Mouse (Mus musculus) kidney, adult 2 months (tissue): ENCODE results near the gene Llgl2. TPM values are rescaled to one million over a fixed set of nuclear protein-coding genes. Genes with fewer than 3 reads are reported as not detected.

Experiments
- DNase-seq: peaks from one replicate; pipeline ENCODE4 v3.0.0; 2021
- H3K27ac ChIP-seq: fragments of 200-500 bp; 2 replicates; pipeline ENCODE4 v1.5.1; 2012; ENCODE audit warnings: low read depth, low read length, control low read depth, inconsistent platforms; ENCODE audit not compliant: insufficient read depth
- H3K27me3 ChIP-seq: fragments of 200-500 bp; replicated peaks from 2 replicates; pipeline ENCODE4 v1.6.1; 2012; ENCODE audit warnings: mild to moderate bottlenecking, moderate library complexity, low read length, inconsistent platforms; ENCODE audit not compliant: control insufficient read depth, insufficient read depth
- H3K36me3 ChIP-seq: fragments of 200-500 bp; 2 replicates; pipeline ENCODE4 v1.6.1; 2012; ENCODE audit warnings: mild to moderate bottlenecking, moderate library complexity, low read length, inconsistent platforms; ENCODE audit not compliant: control insufficient read depth, insufficient read depth
- H3K4me1 ChIP-seq: fragments of 200-500 bp; 2 replicates; pipeline ENCODE4 v1.6.1; 2011; ENCODE audit warnings: low read length; ENCODE audit not compliant: control insufficient read depth, insufficient read depth
- H3K4me3 ChIP-seq: fragments of 200-500 bp; 2 replicates; pipeline ENCODE4 v1.5.1; 2011; ENCODE audit warnings: mild to moderate bottlenecking, low read depth, low read length, control low read depth; ENCODE audit not compliant: insufficient read depth
- CTCF ChIP-seq: fragments of 200-500 bp; conservative IDR thresholded peaks from 2 replicates; pipeline ENCODE4 v1.5.1; 2011; ENCODE audit warnings: low read depth, mild to moderate bottlenecking, control low read depth, low read length, moderate library complexity, mixed read lengths; ENCODE audit not compliant: insufficient read depth, insufficient read length
- POLR2A ChIP-seq: fragments of 200-500 bp; IDR thresholded peaks from one replicate; pipeline ENCODE4 v1.6.1; 2011; ENCODE audit warnings: low read depth, low read length, control low read depth
- WGBS: fragments of 180-500 bp; shearing (Covaris S2); methylation state at CpG from one replicate; pipeline ENCODE4 v1.1.7; 2018; 5-methylcytosine and 5-hydroxymethylcytosine counted together
- polyA plus RNA-seq: library from polyadenylated mRNA; depleted of rRNA; stranded (reverse); fragments of >200 nt; gene quantifications from 2 replicates; pipeline ENCODE4 v1.2.3, GENCODE M21; 2012

Llgl2 gene
- polyA plus RNA-seq, 1 experiment: 153 TPM

GRCm38 (mm10) chr11:115892213-115892612, 68.4 kb downstream of the Llgl2 start:
- Histone ChIP-seq H3K27me3 (no peaks in the 10 kb centered on the region), H3K4me3 (no peak overlapping the region), H3K4me1 (no peaks in the 10 kb centered on the region), H3K36me3 (no peaks in the 10 kb centered on the region), H3K27ac (no peak overlapping the region)
- no peak for DNase-seq
- WGBS: 75% methylated on average over 6 of the region's 6 CpGs
- TF ChIP-seq POLR2A (no peak), CTCF (no peak)

GRCm38 (mm10) chr11:115893071-115893470, 69.2 kb downstream of the Llgl2 start:
- H3K4me1 ChIP-seq: no peaks in the 10 kb centered on the region
- H3K27ac ChIP-seq: no peak overlapping the region
- H3K27me3 ChIP-seq: no peaks in the 10 kb centered on the region
- H3K4me3 ChIP-seq: no peak overlapping the region
- TF ChIP-seq CTCF (no peak), POLR2A (no peak)
- no peaks in the 10 kb centered on the region for H3K36me3 ChIP-seq
- peak; percentile 48 for DNase-seq
- WGBS: 78% methylated on average over 9 of the region's 9 CpGs

- H3K36me3 ChIP-seq: no peaks in the 10 kb centered on the region
- DNase-seq: peak; percentile 54
- no peak overlapping the region for H3K4me3 ChIP-seq
- no peak for TF ChIP-seq POLR2A
- peak; percentile 61; the same call in 1 of the 2 replicates for TF ChIP-seq CTCF
- H3K27me3 ChIP-seq: no peaks in the 10 kb centered on the region
- no peak overlapping the region for H3K27ac ChIP-seq
- WGBS: 76% methylated on average over 14 of the region's 14 CpGs
- peaks cover 5% of the 10 kb centered on the region; the same call in 1 of the 2 replicates for H3K4me1 ChIP-seq
Measured at GRCm38 (mm10) chr11:115894755-115895520, 71.1 kb downstream of the Llgl2 start.

- H3K36me3 ChIP-seq: no peaks in the 10 kb centered on the region
- no peak for TF ChIP-seq CTCF
- no peak for DNase-seq
- H3K4me3 ChIP-seq: no peak overlapping the region
- peaks cover 25% of the 10 kb centered on the region for H3K4me1 ChIP-seq
- 81% methylated on average over 7 of the region's 7 CpGs for whole genome bisulfite sequencing
- no peaks in the 10 kb centered on the region for H3K27me3 ChIP-seq
- H3K27ac ChIP-seq: no peak overlapping the region
Measured at GRCm38 (mm10) chr11:115898446-115898845, 74.6 kb downstream of the Llgl2 start.

- peaks cover 29% of the 10 kb centered on the region for H3K4me1 ChIP-seq
- H3K36me3 ChIP-seq: no peaks in the 10 kb centered on the region
- no peaks in the 10 kb centered on the region for H3K27me3 ChIP-seq
- H3K4me3 ChIP-seq: no peak overlapping the region
- 18% methylated on average over 4 of the region's 4 CpGs for WGBS
- H3K27ac ChIP-seq: peak overlapping the region; percentile 98
- no peak for TF ChIP-seq POLR2A
- TF ChIP-seq CTCF: peak; percentile 68
- DNase-seq: peak; percentile 54
Measured at GRCm38 (mm10) chr11:115898886-115899285, 75.0 kb downstream of the Llgl2 start.

- peak; percentile 67 for TF ChIP-seq POLR2A
- no peak for TF ChIP-seq CTCF
- H3K27ac ChIP-seq: peak within 1 kb of the TSS; percentile 98
- H3K36me3 ChIP-seq: no peaks in the 10 kb centered on the region
- no peaks in the 10 kb centered on the region for H3K27me3 ChIP-seq
- H3K4me1 ChIP-seq: peaks cover 37% of the 10 kb centered on the region
- DNase-seq: peak; percentile 92
- WGBS: 22% methylated on average over 16 of the region's 16 CpGs
- peak within 1 kb of the TSS; percentile 57 for H3K4me3 ChIP-seq
Measured at GRCm38 (mm10) chr11:115899486-115900266, 75.8 kb downstream of the Llgl2 start, which contains the start of gene Smim5. TSS of gene Smim5 (plus strand) at chr11:115899966.
